Mouse (Mus musculus): ENCODE data around the gene Ubac2. TPM values are rescaled to one million over a fixed set of nuclear protein-coding genes. Genes with fewer than 3 reads are reported as not detected.

Ubac2 gene
- total RNA-seq, 2 experiments from 2014 or later = 23.8 to 24.4 TPM

DNA sequence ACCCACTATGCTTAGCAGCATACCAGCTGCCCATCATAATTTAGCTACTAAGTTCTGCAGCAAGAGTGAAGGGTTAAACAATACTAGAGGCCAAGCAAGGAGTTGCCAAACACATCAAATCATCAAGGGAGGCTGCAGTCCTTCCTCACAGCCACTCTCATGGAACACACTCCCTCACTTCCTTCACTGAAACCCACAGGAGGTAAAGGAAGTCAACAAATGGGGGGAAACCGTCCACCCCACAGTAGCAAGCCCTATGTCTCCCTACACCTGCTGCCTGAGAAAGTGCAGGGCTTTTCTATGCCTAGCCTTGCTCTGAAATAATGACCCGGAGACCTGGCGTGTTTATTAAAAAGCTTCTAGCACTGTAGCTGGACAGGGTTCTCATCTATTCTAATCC lies 191.5 kb downstream of the Ubac2 start:
- DNase-seq = no peak
- intact Hi-C loops (cut with DNase I) = loop anchor here (5.0 kb wide), 1 partner anchor 807 kb away; no protein-coding TSS in a partner anchor

Other genes with a start within 250 kb of the Ubac2 start
- 10 to 100 TPM; 39.6 to 42.0 TPM for gene Dock9, start 80.8 kb upstream of the Ubac2 start, total RNA-seq (2021)
- under 1 TPM; 0.27 to 0.45 TPM for gene Gpr18, start 37.2 kb downstream of the Ubac2 start, total RNA-seq (2021)
- 1 to 10 TPM; 1.3 TPM for gene Gpr183, start 86.6 kb downstream of the Ubac2 start, total RNA-seq (2021)
- not detected for gene Timm8a2, start 156.1 kb downstream of the Ubac2 start, total RNA-seq (2021)
- 100 to 1,000 TPM; 109 to 112 TPM for gene Tm9sf2, start 228.4 kb downstream of the Ubac2 start, total RNA-seq (2021)